Mouse (Mus musculus) left cerebral cortex, postnatal 10 days (tissue): ENCODE data around the gene Lbhd2. TPM values are rescaled to one million over a fixed set of nuclear protein-coding genes. Genes with fewer than 3 reads are reported as not detected.

Experiments
- DNase-seq, 2 experiments: peaks; one replicate each; pipeline ENCODE4 v3.0.0; 2021 to 2022; ENCODE audit warnings: low spot score in 2 of 2, mixed read lengths in 1 of 2; ENCODE audit errors: extremely low spot score in 1 of 2
- intact Hi-C: fragments of 180-260 bp; cut with DNase I; formaldehyde crosslinking; loops from one replicate; pipeline ENCODE4 v1.15.1; 2025
- total RNA-seq, 2 experiments: library from RNA; stranded (reverse); gene quantifications; 2 replicates each; pipeline ENCODE4 v1.2.3; 2021

The Lbhd2 gene
- total RNA-seq, 2 experiments from 2014 or later, result 2.6 to 3.0 TPM

DNA sequence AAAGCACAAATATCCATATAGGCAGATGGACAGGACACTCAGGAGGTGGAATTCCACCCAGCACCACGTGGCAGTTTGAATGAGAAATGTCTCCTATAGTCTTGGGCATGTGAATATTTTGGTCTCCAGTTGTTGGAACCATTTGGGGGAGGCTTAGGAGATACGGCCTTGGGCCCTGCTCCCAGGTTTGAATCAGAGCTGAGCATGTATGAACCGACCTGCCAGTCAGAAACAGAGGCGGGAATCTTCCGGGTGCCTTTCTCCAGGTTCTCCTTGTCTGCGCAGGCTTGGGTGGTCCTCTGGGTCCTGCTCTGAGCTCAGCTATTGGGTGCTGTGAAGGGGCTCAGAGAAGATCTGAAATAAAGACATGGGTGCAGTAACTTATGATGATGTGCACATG is 12.6 kb upstream of the Lbhd2 start:
- intact Hi-C loops, result no loop called here
- DNase-seq, result no peak

DNA sequence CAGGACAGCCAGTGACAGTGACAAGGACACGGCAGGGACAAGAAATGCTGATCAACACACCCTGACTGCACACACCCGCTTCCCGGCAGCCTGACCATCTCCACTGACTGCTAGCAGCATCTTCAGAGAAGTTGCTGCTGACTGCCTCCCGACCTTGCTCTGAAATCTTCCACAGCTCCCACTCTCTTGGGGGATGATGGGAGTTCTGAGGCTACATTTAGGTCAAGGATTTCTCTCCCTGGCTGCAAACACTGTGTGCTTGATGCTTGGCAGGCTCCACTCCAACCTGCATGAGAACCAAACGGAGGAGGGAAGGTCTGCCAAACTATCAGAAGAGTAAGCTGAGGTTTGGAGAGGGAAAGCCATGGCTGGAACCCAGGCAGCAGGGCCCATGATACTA is 9.6 kb upstream of the Lbhd2 start:
- intact Hi-C loops, result no loop called here
- no peak for DNase-seq

DNA sequence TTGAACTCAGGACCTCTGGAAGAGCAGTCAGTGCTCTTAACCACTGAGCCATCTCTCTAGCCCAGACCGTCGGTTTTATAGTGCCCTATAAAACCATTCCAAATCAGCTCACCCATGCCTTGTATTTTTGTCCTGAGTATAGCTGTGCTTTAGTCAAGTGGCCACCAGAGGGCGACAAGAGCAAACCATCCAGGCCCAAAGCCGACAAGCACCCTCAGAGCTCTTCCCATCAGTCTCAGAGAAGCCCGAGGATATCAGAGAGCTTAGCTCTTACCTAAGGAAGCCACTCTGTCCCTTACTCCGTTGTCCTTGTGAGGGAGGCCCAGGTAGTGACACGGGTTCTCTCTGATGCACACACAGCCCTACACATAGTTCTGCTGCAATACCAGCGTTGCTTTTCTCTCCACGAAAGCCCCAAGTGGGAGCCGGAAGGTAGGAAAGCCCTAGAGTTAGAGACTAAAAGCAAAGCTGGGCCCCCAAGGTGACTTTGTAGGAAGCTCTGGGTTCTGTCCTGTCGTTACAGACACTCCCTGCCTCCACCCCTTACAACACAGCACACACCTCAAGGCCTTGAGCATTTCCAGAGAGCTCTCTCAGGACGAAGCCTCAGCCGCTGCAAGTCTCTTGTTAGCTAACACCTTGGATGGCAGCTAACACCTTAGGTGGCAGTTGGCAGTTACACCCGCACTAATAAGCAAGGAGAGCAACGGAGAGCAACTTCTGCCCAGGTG is 5.0 kb upstream of the Lbhd2 start:
- intact Hi-C loops, result no loop called here
- DNase-seq, result peak; percentile 68 to 76

DNA sequence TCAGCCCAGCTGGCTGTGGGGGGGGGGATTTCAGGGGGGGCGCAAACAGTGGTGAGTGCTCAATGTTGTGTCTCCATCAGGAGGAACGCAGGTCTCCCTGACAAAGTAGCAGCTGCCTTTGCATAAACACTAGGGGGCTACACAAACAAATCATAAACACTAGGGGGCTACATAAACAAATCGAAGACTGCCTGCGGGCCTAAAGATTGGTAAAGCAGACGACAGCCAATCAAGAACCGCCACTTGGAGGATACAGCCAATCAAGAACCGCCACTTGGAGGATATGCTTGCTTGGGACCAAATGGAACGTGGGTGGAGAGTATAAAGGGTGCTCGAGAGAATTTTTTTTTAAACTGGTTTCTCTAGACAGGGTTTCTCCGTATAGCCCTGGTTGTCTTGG is 1.7 kb upstream of the Lbhd2 start:
- intact Hi-C loops, result no loop called here
- DNase-seq, result no peak

DNA sequence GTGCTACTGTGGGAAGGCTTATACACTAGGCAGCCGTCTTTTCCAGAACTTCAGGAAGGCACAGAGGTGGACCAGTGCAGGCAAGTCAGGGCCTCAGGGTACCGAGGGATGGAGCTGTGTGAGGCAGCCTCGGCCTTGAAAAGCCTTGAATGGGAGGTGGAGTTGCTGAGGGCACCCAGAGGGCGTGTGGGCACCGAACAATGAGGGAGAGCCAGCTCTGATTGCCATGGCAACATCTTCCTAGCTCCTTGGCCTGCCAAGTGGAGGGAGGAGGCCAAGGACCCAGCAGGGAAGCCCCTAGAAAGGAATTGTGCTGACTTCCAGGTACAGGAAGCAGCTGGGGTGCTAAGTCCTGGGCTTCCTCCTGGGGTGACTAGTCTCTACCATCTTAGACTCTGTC is 3.0 kb downstream of the Lbhd2 start:
- peak in 1 of 2 experiments; percentile 66 for DNase-seq
- intact Hi-C loops, result no loop called here

DNA sequence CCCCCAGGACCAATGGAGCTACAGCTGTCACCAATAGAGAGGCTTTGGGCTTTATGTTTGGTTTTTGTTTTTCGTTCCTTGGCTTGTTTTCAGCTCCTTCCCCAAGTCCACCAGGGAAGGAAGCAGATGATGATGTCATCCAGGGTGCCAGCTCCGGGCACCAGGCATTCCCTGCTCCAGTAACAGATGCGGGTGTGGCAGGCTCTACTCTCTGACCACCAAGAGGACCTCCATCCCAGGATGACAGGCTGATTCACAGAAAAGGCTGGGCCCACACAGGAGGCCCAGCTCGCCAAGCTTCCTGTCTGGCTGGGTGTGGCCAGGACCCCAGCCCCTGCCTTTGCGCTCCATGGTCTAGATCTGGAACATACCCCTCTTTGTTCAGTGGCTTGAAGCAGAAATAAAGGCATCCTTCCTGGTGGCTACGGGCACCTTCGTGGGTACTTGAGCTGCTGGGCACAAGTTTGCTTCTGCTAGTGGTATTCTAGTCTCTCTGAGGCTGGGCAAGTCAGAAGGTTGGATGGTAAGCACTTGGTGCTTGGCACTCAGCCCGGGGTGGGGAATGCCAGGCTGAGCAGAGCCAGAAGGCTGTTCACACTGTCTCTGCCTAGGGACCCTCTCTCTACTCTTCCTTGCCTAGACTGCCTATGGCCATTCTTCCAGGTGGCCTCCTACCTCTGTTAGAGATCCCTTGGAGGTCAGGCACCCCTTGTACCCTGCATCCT is 5.2 kb downstream of the Lbhd2 start:
- no peak for DNase-seq
- intact Hi-C loops, result no loop called here

DNA sequence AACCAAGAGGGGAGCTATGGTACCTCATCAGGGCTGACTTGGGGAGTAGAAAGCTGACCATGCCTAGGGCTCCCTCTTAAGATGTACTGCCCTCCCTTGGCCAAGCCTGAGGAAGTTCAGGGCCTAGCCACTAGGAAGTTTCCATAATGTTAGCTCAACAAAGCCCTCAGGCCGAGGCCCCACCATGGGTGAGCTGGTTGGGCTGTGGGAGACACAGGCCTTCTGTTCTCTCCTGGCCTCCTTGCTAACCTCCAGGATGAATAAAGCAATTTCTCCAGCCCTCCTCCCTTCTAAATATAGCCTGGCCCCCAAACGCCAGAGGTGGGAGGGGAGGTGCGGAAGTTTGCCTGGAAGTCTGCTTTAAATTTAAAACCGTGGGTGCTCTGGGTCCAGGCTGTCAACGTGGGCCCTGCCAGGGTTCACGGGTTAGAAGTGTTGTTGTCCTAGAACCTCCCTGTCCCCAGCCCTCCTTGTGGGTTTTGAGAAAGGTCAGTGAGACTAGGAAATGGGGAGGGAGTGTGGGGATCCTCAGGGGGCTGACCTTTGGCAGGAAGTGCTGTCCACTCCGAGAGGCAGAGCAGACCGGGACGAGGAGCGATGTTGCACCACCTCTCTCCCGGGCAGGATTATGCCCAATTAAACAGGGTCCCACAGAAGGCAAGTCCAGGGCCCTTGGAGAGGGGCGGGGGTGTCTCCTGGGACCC is 6.1 kb downstream of the Lbhd2 start:
- intact Hi-C loops, result no loop called here
- DNase-seq, result no peak

DNA sequence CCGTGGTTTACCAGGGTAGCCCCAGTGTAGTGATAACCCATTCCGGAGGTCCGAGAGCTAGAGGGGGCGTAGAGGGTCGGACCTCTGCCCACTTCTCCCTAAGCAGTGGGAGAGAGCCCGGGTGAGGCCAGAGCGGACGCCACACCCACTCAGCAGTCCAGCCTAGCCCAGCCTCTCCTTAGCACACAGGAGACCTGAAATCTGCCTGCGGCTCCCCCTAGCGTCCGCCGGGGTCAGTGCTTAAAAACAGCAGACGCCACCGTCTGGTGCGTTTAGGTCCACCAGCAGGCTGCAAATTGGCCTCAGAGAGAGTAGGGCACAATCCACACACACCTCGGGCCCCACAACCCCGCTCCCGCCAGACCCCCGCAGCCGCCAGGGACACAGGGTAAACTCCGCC is 6.7 kb downstream of the Lbhd2 start:
- DNase-seq, result peak; percentile 81 to 93
- intact Hi-C loops, result no loop called here

DNA sequence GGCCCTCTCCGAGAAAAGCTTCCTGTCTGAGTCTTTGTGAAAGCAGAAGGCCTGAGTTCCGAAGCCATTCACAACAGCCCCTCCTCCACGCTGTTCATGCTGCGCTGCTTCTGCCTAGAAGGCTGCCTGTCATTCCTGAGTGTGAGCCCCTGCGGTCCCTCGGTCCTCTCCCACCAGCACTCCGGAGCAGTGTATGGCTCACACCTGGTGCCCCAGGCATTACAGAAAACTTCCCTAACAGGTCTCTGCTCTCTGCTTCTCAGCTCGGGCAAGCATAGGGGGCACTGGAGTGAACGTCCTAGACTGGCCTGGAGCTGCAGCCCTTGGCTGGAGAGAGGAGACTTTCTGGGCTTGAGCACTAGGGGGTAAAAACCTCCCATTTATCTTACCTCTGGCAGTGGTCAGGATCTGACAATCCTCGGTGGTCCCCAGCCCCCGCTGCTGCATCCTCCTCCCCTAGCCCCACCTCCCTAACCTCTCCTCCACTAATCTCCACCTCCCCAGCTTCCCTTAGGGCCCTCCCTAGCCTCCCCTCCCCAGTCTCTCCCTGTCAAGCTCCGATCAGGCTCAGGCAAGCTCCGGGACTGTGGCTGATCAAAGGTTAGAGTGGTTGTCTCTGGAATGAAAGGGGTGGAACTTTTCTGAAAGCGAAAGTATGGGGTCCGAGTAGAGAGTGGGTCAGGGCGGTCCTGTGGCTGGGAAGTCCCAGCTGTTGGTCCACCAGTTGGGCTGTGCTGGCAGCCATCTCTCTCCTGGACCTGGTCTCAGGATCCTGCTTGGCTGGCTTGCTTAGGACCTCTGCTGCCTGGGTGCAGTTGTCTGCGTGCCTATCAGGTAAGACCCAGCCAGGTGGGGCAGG is 10.5 kb downstream of the Lbhd2 start, which contains the start of gene Exoc3l4:
Gene Exoc3l4 (plus strand): TSS at position 97 of the 859 bp plus-strand sequence.
- intact Hi-C loops, result no loop called here
- no peak for DNase-seq

DNA sequence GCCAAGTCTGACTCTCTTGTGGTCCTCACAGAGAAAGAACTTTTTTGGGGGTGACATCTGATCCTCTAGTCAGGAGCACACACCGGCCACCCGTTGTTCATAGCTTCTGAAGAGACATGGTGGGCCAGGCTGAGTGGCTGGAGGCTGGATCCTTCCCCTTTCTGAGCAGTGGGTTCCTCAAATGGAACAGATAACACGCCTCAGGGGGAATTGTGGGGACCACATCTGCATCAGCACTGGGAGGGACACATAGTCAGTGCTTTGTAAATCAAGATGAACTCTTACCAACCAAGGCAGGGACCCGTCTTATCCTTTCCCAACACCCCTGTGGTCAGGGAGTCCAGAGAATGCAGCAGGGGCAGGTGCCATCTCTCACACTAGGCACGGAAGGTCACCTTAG is 13.3 kb downstream of the Lbhd2 start:
- no peak for DNase-seq
- intact Hi-C loops, result no loop called here

DNA sequence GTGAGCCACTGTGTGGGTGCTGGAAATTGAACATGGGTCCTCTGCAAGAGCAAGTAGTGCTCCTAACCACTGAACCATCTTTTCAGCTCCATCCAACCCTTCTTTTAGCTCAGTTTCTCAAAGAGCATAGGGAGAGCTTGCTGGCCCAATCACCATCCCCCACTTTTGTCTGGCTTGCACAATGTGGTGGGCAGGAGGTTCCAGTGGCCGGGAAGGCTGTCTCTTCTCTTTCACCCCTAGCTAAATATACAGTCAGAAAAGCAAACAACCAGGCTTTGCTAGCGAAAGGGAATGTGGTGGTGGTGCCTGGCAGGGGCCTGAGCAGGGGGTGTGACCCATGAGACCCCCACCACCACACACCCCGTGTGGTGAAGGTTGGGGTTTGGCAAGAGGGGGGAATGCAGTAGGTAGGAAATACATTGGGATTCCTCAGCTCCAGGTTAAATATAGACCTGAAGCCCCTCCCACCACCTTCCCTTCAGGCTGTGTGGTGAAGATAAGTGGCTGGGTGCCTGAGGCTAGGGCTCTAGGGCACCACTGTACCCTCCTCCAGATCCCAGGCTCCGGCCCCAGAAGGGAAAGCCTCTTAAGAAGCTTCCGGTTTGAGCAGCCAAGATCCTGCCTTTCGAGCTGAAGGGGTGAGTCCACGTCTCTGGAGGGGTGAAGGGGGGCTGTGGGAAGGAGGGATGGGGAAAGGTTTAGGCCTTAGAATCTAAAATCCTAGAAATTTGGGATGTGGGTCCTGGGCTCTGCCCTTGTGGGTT is 14.5 kb downstream of the Lbhd2 start:
- intact Hi-C loops, result no loop called here
- no peak for DNase-seq

DNA sequence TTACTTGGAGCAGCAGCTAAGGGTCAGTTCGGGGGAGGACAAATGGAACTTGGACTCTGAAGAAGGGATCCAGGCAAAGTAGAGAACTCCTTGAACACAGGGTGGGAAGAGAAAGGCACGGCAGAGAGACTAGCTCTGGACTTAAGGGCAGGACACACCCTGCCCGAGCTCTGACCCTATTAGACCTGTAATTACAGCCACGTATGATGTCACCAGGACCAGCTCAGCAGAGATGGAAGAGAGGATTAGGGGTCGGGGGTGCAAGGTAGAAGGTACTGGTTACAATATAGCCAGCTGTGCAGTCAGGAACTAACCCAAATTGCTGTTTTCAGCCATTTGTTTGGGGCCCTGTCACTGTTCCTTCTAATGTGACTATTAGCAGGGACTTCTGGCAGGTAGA is 16.2 kb downstream of the Lbhd2 start:
- DNase-seq, result no peak
- intact Hi-C loops, result no loop called here

DNA sequence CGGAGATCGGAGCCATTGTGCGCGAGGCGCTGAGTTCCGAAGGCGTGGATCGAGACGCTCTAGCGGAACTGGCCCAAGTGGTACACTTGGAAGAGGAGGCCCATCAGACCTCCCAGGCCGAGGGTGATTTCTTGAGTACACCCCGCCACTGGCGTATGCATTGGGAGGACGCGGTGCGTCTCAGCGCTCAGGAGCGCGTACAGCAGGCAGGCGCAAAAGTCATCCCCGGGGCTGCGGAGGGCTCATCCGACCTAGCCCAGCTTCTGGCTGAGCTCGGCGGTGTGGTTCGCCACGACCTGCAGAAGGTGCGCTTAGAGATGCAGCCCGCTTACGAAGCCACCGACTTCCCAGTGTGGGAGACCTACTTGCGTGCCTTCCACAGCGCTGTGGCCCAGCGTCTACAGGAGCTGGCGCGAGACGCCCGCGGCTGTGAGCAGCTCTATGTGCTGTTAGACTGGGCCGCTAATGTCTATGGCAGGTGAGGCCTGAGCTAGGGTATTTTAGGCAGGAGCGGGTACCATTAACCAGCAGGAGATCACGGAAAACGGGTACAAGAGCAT is 17.0 kb downstream of the Lbhd2 start:
- intact Hi-C loops, result no loop called here
- DNase-seq, result no peak

DNA sequence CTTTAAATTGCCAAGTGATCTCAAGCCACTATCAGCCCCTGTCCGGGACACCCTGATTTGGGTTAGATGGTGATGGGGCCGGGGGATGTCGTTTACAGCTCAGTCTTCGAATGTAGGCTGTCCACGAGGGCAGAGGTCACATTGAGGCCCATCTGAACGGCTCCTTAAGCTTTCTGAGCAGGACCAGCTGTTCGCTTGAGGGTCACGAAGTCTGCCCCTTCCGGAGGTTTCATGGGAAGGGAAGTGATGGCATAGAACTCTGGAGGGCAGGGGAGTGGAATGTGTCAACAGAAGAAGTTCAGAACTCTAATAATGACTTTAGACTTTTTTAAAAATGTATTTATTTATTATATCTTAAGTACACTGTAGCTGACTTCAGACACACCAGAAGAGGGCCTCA is 17.9 kb downstream of the Lbhd2 start:
- intact Hi-C loops, result no loop called here
- no peak for DNase-seq

DNA sequence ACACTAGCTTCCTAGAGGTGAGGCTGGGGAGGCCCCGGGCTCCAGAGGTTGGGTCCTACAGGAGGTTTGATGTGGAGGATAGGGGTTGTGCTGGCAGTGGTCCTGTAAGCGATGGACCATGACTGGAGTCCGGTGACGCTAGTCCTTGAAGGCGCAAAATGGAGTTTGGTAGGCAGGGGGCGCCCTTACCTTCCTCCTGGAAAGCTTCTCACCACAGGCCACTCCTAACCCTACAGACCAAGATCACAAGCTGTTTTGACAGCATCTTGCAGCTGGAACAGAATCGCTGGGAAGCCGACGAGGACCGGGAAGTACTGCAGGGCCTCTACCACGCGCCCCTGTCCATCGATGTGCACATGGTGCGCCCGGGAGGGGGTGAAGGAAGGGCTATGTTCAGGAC is 18.6 kb downstream of the Lbhd2 start:
- DNase-seq, result peak; percentile 64 to 89
- intact Hi-C loops, result no loop called here

DNA sequence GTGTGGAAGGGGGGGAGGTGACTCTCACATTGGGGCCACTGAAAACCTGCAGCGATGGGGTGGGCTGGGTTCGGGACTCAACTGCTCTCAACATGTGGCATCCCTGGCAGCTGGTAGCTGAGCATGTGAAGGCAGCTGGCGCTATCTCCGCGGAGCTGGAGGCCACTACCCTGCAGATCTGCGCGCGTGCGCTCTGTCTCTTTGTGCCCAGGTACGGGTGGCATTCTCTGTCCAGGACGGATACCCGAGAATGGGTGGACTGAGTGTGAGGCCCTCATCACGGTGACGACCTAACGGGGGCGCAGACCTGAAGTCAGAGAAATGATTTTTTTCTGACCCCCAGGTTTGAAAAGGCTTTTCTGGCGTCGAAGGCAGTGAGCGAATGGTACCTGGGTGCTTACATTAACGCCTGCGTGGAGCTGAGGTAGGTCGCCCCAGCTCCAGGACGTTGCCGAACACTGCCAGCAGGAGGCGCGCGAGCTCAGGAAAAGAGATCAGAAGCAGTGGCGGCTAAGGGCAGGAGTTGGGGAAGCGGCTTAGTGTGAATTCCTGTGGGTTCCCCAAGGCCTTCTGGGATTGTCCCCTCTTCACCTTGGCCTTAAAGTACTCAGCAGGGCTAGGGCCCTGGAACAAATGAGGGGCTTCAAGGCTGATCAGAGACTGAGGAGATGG is 19.3 kb downstream of the Lbhd2 start:
- intact Hi-C loops, result loop anchor here (2.0 kb wide), 1 partner anchor 33 kb away; no protein-coding TSS in a partner anchor
- DNase-seq, result peak; percentile 84 to 91

DNA sequence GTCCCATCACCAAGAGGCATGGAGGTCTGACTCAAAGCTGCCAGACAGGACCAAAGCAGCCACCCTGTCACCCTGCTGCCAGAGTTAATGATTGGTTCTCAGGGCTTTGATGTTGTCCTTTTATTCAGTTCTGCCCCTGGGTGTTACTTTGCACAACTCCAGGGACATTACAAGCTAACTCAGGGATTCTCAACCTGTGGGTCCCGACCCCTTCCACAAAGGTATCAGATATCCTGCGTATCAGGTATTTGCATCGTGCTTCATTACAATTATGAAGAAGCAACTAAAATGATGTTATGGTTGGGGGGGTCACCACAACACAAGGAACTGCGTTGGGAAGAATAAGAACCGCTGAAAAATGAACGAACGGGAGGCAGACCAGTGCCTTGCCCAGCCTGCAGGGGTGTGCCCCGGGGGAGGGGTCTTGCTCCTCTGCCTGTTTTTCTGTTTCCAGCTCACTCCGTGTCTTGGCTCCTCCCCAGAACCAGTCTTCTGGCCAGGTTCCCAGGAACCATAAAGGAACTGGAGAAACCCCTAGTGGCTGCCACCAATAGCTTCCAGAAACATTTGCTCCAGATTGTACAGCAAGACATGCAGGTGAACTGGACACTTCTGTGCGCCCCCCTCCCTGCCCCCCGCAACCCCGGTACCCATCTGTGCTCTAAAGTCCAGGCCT is 21.0 kb downstream of the Lbhd2 start:
- no peak for DNase-seq
- intact Hi-C loops, result loop anchor here (2.0 kb wide), 1 partner anchor 31 kb away; no protein-coding TSS in a partner anchor
